8 mouse cellular contexts compared by ENCODE assay signal in genomic region chr2:68471759-68472550, GRCm38 (mm10). TPM values are rescaled to one million over a fixed set of nuclear protein-coding genes. Genes with fewer than 3 reads are reported as not detected.
DNase-seq lines count a peak whose midpoint lies in the region; ATAC-seq lines count a peak whose summit lies in the region.

TSS of gene Stk39 (minus strand) at chr2:68472268.

- H3K4me3 ChIP-seq in hindbrain, embryonic 10.5 days = peak within 1 kb of the TSS; percentile 94
- H3K4me3 ChIP-seq in lung, embryonic 16.5 days (ENCODE audit: low read length) = peak within 1 kb of the TSS; percentile 88

- peaks cover 5% of the 10 kb centered on the region; the same call in 1 of the 2 replicates for H3K36me3 ChIP-seq in hindbrain, embryonic 10.5 days
- no peaks in the 10 kb centered on the region for H3K36me3 ChIP-seq in lung, embryonic 16.5 days (ENCODE audit: control insufficient read depth, insufficient read depth, low read length)

- H3K4me1 ChIP-seq in hindbrain, embryonic 10.5 days (replicated peaks) = peaks cover 37% of the 10 kb centered on the region
- peaks cover 21% of the 10 kb centered on the region for H3K4me1 ChIP-seq in lung, embryonic 16.5 days (replicated peaks; ENCODE audit: control insufficient read depth, insufficient read depth, low read length)

- peak; percentile 87 for ATAC-seq in lung, embryonic 16.5 days (ENCODE audit: low read depth)

- H3K27ac ChIP-seq in hindbrain, embryonic 10.5 days = peak within 1 kb of the TSS; percentile 98
- H3K27ac ChIP-seq in lung, embryonic 16.5 days (ENCODE audit: low read length) = peak within 1 kb of the TSS; percentile 87

- WGBS in hindbrain, embryonic 10.5 days = under 1% methylated on average over 85 of the region's 99 CpGs
- under 1% methylated on average over 54 of the region's 99 CpGs for WGBS in lung, embryonic 16.5 days

- H3K9ac ChIP-seq in lung, embryonic 16.5 days (ENCODE audit: low read length) = peak within 1 kb of the TSS; percentile 86

- no peaks in the 10 kb centered on the region for H3K9me3 ChIP-seq in hindbrain, embryonic 10.5 days
- H3K9me3 ChIP-seq in lung, embryonic 16.5 days (ENCODE audit: control insufficient read depth, low read length) = no peaks in the 10 kb centered on the region

- DNase-seq in NIH3T3 (ENCODE audit: low read depth) = peak; percentile 83
- peak; percentile 74 for DNase-seq in cerebellum, adult 8-10 months
- DNase-seq in frontal cortex, postnatal 10 days (ENCODE audit: low spot score in 2 of 2) = peak; percentile 42 to 67
- peak; percentile 82 for DNase-seq in hindbrain, embryonic 10.5 days (ENCODE audit: low spot score)
- peak; percentile 56 for DNase-seq in layer of hippocampus, adult 9-11 months
- DNase-seq in ovary, postnatal 36 days (ENCODE audit: low spot score) = peak; percentile 88
- peak; percentile 68 to 75 for DNase-seq in urinary bladder, adult 18-20 months (ENCODE audit: low spot score in 2 of 2)

- peak within 1 kb of the TSS; percentile 98 for H3K4me2 ChIP-seq in lung, embryonic 16.5 days (ENCODE audit: low read depth, low read length)

- H3K27me3 ChIP-seq in hindbrain, embryonic 10.5 days (ENCODE audit: insufficient read depth, poor library complexity, severe bottlenecking) = peaks cover 12% of the 10 kb centered on the region; the same call in 1 of the 2 replicates
- H3K27me3 ChIP-seq in lung, embryonic 16.5 days (ENCODE audit: control insufficient read depth, insufficient read depth, low read depth, low read length) = no peaks in the 10 kb centered on the region

RNA-seq across cellular contexts. Expression of gene Stk39, which starts in this region (rescaled TPM):
- 34.8 and 37.3 TPM in 2 replicates for polyA plus RNA-seq in hindbrain, embryonic 10.5 days (2016; fragmentation: Nextera tagmentation; extraction: Ambion mirVana)
- 7.9 and 13.0 TPM in 2 replicates for polyA plus RNA-seq in lung, embryonic 16.5 days (2015; fragmentation: Nextera tagmentation; extraction: Ambion mirVana)

Comparison
In these comparisons a context has a peak if more than half of its experiments do, and no peak if none do; other contexts are left out.
1. Peak in every context shown above with its lines: DNase-seq, ATAC-seq, H3K4me3 ChIP-seq and H3K27ac ChIP-seq.